8 mouse cellular contexts compared by ENCODE assay signal in genomic region chr8:126592771-126593571, GRCm38 (mm10). TPM values are rescaled to one million over a fixed set of nuclear protein-coding genes. Genes with fewer than 3 reads are reported as not detected.
DNase-seq lines count a peak whose midpoint lies in the region; ATAC-seq and TF ChIP-seq lines count a peak whose summit lies in the region.

No protein-coding gene starts in this region.

- WGBS in forebrain, embryonic 15.5 days, result under 1% methylated on average over 103 of the region's 113 CpGs
- under 1% methylated on average over 93 of the region's 113 CpGs for WGBS in intestine, embryonic 15.5 days
- 0% methylated on average over 82 of the region's 113 CpGs for WGBS in lung, embryonic 16.5 days
- 2% methylated on average over 109 of the region's 113 CpGs for WGBS in spleen, adult 2 months

- peak overlapping the region; percentile 100 for H3K27ac ChIP-seq in forebrain, embryonic 15.5 days (replicated peaks)
- H3K27ac ChIP-seq in intestine, embryonic 15.5 days, result peak overlapping the region; percentile 100
- peak overlapping the region; percentile 100 for H3K27ac ChIP-seq in lung, embryonic 16.5 days (ENCODE audit: low read length)
- H3K27ac ChIP-seq in spleen, adult 2 months (ENCODE audit: insufficient read depth, low read length), result peak overlapping the region; percentile 92

- peak overlapping the region; percentile 96 for H3K9ac ChIP-seq in forebrain, embryonic 15.5 days (replicated peaks)
- peak overlapping the region; percentile 100 for H3K9ac ChIP-seq in intestine, embryonic 15.5 days
- peak overlapping the region; percentile 100 for H3K9ac ChIP-seq in lung, embryonic 16.5 days (ENCODE audit: low read length)

- no peaks in the 10 kb centered on the region for H3K27me3 ChIP-seq in forebrain, embryonic 15.5 days
- H3K27me3 ChIP-seq in intestine, embryonic 15.5 days (replicated peaks), result no peaks in the 10 kb centered on the region
- no peaks in the 10 kb centered on the region for H3K27me3 ChIP-seq in lung, embryonic 16.5 days (ENCODE audit: control insufficient read depth, insufficient read depth, low read depth, low read length)
- H3K27me3 ChIP-seq in spleen, adult 2 months (ENCODE audit: control insufficient read depth, insufficient read depth, low read length), result no peaks in the 10 kb centered on the region

- ATAC-seq in forebrain, embryonic 15.5 days (replicated peaks), result no peak
- no peak for ATAC-seq in intestine, embryonic 15.5 days
- ATAC-seq in lung, embryonic 16.5 days (ENCODE audit: low read depth), result no peak
- no peak for ATAC-seq in erythroid progenitor cell, adult 5-6 weeks (replicated peaks; ENCODE audit: low FRiP score, poor library complexity, severe bottlenecking)

- no peaks in the 10 kb centered on the region for H3K9me3 ChIP-seq in forebrain, embryonic 15.5 days
- H3K9me3 ChIP-seq in intestine, embryonic 15.5 days, result no peaks in the 10 kb centered on the region
- H3K9me3 ChIP-seq in lung, embryonic 16.5 days (ENCODE audit: control insufficient read depth, low read length), result no peaks in the 10 kb centered on the region

- peak; percentile 60 to 73 for DNase-seq in right cerebral cortex, postnatal 10 days (ENCODE audit: low spot score in 2 of 2)
- no peak for DNase-seq in right cerebral cortex, adult 18-20 months
- DNase-seq in c-Kit-positive CD71-positive TER-119-positive erythroid progenitor cells, embryonic 14.5 days (ENCODE audit: low spot score), result peak; percentile 29
- DNase-seq in spleen, adult 2 months (ENCODE audit: low read depth in 1 of 2, low spot score in 2 of 2), result peak in 1 of 2 experiments; percentile 36

- TF ChIP-seq POLR2A in spleen, adult 2 months (IDR thresholded peaks at IDR 0.05; ENCODE audit: low read depth, low read length), result no peak

- peak overlapping the region; percentile 83 for H3K4me2 ChIP-seq in forebrain, embryonic 15.5 days (replicated peaks)
- peak overlapping the region; percentile 79 for H3K4me2 ChIP-seq in intestine, embryonic 15.5 days (replicated peaks)
- peak overlapping the region; percentile 94 for H3K4me2 ChIP-seq in lung, embryonic 16.5 days (ENCODE audit: low read depth, low read length)

- H3K4me1 ChIP-seq in forebrain, embryonic 15.5 days, result peaks cover 67% of the 10 kb centered on the region
- H3K4me1 ChIP-seq in intestine, embryonic 15.5 days (replicated peaks), result peaks cover 30% of the 10 kb centered on the region
- peaks cover 36% of the 10 kb centered on the region for H3K4me1 ChIP-seq in lung, embryonic 16.5 days (replicated peaks; ENCODE audit: control insufficient read depth, insufficient read depth, low read length)
- H3K4me1 ChIP-seq in spleen, adult 2 months (ENCODE audit: control insufficient read depth, insufficient read depth, insufficient read length), result peaks cover 17% of the 10 kb centered on the region; the same call in 1 of the 2 replicates

- peaks cover 2% of the 10 kb centered on the region; the same call in 1 of the 2 replicates for H3K36me3 ChIP-seq in forebrain, embryonic 15.5 days
- H3K36me3 ChIP-seq in intestine, embryonic 15.5 days, result peaks cover 6% of the 10 kb centered on the region; the same call in 1 of the 2 replicates
- peaks cover 7% of the 10 kb centered on the region; the same call in 1 of the 2 replicates for H3K36me3 ChIP-seq in lung, embryonic 16.5 days (ENCODE audit: control insufficient read depth, insufficient read depth, low read length)
- peaks cover 14% of the 10 kb centered on the region for H3K36me3 ChIP-seq in spleen, adult 2 months (ENCODE audit: control insufficient read depth, insufficient read depth, low read length)

- peak overlapping the region; percentile 86 for H3K4me3 ChIP-seq in forebrain, embryonic 15.5 days
- H3K4me3 ChIP-seq in intestine, embryonic 15.5 days (replicated peaks), result peak overlapping the region; percentile 99
- peak overlapping the region; percentile 100 for H3K4me3 ChIP-seq in lung, embryonic 16.5 days (ENCODE audit: low read length)
- peak overlapping the region; percentile 73 for H3K4me3 ChIP-seq in spleen, adult 2 months (ENCODE audit: extremely low read depth, insufficient read depth, insufficient read length)

- no peak for TF ChIP-seq CTCF in spleen, adult 2 months (IDR thresholded peaks at IDR 0.05; ENCODE audit: extremely low read depth, insufficient read depth, insufficient read length, insufficient replicate concordance)

RNA-seq across cellular contexts. Expression of gene Irf2bp2, which starts 0.8 kb away (rescaled TPM):
- polyA plus RNA-seq in forebrain, embryonic 15.5 days (2015; fragmentation: Nextera tagmentation; extraction: Ambion mirVana), result 10.5 and 11.1 TPM in 2 replicates
- polyA plus RNA-seq in intestine, embryonic 15.5 days (2015; fragmentation: Nextera tagmentation; extraction: Ambion mirVana), result 14.1 and 16.1 TPM in 2 replicates
- polyA plus RNA-seq in lung, embryonic 16.5 days (2015; fragmentation: Nextera tagmentation; extraction: Ambion mirVana), result 11.7 and 12.8 TPM in 2 replicates
- 49.6 and 83.0 TPM in 2 replicates for polyA plus RNA-seq in spleen, adult 2 months (2012; rRNA removed)
- total RNA-seq in erythroid progenitor cell, adult 5-6 weeks (2015; ENCODE audit: low replicate concordance), result 19.8 and 24.7 TPM in 2 replicates
- 8.8 and 18.0 TPM in 2 replicates for total RNA-seq in erythroid progenitor cell, adult 5-6 weeks (2017; ENCODE audit: low replicate concordance)
